Mouse (Mus musculus): ENCODE measurements around the gene Cpt1b. TPM values are rescaled to one million over a fixed set of nuclear protein-coding genes. Genes with fewer than 3 reads are reported as not detected.

The Cpt1b gene
- total RNA-seq (2023), result 2.4 and 4.4 TPM in 2 replicates

DNA sequence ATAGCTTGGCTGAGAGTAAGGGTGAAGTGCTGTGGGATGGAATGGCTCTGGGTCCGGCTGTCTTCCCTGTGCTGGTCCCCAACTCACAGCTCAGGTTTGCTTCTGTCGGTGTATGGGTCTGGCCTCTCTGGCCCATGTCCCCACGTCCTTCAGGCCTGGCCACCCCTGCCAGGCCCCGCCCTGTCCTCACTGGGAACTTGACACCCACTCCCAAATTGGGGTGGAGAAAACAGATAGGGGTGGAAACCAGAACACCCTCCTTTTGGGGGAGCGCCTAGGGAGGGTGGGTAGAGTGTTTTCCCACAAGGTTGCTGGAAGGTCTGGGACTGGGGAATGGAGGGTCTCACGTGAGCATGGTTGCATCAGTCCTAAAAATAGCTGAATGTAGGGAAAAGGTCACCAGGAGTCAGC is at the start of gene Cpt1b:
Gene Cpt1b, minus strand, starts transcription at position 153 of the 411 bp plus-strand sequence.

DNA sequence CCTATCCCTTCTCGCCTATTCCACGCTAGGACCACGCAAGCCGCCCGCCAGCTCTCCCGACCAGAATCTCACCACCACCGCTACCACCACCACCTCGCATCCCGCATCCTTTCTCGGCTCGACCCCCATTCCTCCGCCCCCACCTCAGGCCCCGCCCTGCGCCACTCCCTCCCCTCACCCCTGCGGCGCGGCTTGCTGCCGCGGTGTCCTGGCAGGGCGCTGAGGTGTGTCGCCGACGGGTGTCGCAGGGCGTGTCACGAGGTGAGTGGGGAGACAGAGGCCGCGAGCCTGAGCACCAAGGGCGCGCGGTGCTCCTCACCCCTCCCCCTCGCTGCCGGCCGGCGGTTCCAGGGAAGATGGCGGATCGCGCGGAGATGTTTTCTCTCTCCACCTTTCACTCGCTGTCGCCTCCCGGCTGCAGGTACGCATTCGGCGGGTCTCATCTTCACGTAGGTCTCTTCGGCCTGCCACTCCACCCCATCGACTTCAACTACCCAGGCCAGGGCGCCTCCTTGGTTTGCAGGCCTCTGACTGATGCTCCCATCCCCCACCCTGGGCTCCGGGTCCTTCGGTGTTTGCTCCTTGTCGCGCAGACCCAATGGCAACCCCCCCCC is 28.3 kb upstream of the Cpt1b start, which contains the start of gene Mapk8ip2:
Gene Mapk8ip2, plus strand, starts transcription at position 49 of the 614 bp plus-strand sequence.

DNA sequence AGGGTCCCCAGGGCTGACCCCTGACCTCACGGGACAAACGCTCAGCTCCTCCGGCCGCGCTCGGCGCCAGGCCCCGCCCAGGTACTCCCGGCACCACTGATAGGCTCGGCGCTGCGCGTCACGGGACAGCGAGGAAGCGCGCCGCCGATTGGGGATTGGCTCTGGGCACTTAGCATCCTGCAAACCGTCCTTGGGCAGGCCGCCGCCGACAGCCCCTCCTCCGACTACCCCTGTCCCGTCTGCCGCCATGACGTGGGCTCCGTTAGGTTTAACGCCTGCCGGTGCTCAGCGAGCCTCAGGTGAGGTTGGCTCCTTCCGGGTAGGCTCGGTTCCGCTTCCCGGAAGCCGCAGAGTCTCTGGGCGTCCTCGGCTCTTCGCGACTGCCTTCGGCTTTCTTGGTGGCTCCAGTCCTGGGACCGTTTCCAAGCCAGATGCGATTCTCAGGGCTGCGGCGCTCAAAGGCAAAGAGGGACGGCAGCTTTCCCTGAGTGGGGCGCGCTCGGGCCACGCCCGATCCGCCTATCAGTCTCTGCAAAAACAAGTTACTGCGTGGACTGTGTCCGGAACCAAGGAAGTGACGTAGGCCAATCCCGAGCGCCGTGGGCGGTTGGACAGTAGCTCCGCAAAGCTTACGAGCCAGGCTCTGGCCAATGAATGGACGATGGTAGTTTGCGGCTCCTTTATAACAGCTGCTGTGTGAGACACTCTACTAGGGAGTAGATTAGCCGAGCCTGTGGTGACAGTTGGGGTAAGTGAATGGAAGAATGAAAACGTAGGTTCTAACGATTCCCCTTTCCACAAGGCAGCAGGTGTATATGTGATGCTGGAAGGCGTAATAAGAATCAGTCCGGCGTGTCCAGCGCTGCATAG is 3.9 kb upstream of the Cpt1b start, which contains the start of the genes C730034F03Rik, Gm44502 and Chkb:
Gene C730034F03Rik, plus strand, starts transcription at position 238 of the 870 bp plus-strand sequence.
Gene Gm44502, minus strand, starts transcription at position 345 of the 870 bp plus-strand sequence.
Gene Chkb, minus strand, starts transcription at position 557 of the 870 bp plus-strand sequence.

DNA sequence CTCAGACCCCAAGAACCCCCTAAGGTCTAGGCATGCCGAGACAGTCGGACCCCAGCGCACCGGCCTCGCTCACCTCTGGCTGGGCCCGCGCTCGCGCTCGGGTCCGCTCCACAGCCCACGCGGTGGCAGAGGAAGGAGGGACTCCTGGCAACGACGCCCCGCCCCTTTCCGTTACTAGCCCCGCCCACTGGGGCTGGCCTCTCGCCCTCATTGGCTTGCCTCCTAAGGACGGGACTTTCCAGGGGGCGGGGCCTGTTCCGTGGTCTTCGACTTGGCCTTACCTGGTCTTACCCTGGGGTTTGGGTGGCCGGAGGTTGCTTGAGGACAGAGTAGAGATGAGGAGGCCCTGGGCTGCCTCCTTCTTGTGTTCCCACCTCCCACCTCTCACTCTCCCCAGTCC is 15.5 kb downstream of the Cpt1b start, which contains the start of gene Syce3:
Gene Syce3, minus strand, starts transcription at position 386 of the 400 bp plus-strand sequence.

DNA sequence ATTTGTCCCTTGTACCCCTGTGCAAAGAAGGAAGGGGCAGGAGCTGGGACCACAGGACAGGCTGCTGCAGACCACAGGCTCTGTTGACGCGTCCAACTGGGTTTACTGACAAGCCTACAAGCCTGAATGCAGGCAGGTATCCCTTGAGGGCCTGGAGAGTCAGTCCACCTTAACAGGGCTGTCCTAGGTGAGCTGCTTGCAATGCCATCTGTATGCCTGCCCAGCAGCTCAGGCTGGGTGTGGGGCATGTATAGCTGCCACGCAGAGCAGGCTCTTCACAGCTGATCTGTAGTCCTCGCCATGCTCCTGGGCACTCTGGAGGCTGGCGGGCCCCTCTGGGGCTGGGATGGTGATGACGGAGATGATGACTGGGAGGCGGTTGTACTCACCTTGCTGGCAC is 41.0 kb downstream of the Cpt1b start, which contains the start of gene Klhdc7b:
Gene Klhdc7b, plus strand, starts transcription at position 301 of the 400 bp plus-strand sequence.

DNA sequence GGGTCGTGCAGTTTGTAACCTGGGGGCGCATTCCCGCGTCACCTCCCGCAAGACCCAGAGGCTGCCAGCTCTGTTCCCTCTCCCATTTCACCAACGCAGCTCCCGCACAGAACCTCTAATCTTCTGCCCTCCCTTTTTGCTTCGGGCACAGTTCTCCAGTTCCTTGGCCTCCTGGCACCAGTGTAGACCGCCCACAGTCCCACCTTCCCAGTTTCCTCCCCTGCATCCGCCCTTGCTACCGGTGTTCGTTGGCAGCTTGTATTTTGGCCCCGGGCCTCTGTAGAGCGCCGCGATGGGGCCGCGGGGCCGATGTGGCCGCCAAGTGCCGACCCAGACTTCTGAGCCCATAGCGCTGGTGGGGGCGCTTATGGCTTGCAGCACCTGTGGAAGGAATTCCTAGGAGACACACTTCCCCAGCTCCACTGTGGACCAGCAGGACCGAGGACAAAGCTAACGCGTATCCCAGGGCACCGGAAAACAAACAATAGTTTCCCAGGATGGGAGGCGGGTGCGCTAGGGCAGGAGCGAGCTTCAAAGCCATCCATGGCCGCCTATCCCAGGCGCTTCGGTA is 46.7 kb downstream of the Cpt1b start, which contains the start of gene Odf3b:
Gene Odf3b, minus strand, starts transcription at position 452 of the 571 bp plus-strand sequence.

DNA sequence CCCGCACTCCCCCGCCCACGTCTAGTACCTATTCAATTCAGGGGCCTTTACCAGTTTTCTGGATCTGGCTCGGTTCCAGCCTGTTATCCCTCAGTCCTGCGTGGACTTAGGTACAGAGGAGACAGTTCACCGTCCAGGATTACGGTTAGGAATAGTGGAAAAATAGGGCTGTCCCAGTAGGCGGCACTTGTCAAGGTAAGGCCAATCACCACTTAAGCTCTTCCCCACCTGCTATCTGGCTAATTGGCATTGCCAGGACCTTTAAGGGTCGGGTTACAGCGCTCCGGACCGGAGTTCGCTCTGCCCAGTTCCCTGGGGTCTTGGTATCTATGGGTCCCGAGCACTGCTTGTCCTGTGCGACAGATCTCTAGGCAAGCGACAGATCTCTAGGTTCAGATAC is 48.7 kb downstream of the Cpt1b start, which contains the start of gene Tymp:
Gene Tymp, minus strand, starts transcription at position 83 of the 400 bp plus-strand sequence.

DNA sequence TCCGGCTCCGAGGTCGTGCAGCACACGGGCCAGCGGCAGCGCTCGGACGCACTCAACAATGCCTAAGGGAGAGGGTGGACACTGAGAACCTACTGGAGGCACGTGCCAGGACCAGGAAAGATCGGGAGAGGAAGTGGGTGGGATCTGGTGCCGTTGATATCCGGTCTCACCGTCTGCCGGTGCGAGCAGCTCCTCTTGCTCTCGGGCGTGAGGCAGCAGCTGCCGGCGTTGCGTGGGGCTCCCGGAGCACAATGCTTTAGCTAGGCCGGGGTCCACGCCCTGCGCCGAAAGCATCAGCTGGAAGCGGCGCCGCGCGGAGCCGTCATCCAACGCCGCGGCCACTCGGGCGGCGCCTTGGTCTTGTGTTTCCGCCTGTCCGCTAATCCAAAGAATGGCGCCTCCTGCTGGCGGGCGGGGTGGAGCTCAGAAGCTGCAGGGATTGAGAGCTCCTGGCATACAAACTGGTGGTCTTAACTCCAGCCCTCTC is 51.9 kb downstream of the Cpt1b start, which contains the start of gene Sco2:
Gene Sco2, minus strand, starts transcription at position 85 of the 487 bp plus-strand sequence.

Other genes starting within 250 kb of the Cpt1b start
- gene Plxnb2, start 245.1 kb downstream of the Cpt1b start, total RNA-seq (2023), result 47.8 and 51.8 TPM in 2 replicates
- 1.6 and 2.4 TPM in 2 replicates for gene Dennd6b, start 229.4 kb downstream of the Cpt1b start, total RNA-seq (2023)
- 23.7 and 23.8 TPM in 2 replicates for gene Ppp6r2, start 214.3 kb downstream of the Cpt1b start, total RNA-seq (2023)
- gene Sbf1, start 110.6 kb downstream of the Cpt1b start, total RNA-seq (2023), result 106 and 168 TPM in 2 replicates
- gene Adm2, start 103.1 kb downstream of the Cpt1b start, total RNA-seq (2023), result not detected in 2 replicates
- gene Miox, start 91.5 kb downstream of the Cpt1b start, total RNA-seq (2023), result not detected in 2 replicates
- gene Lmf2, start 70.2 kb downstream of the Cpt1b start, total RNA-seq (2023), result 25.7 and 31.6 TPM in 2 replicates
- gene Ncaph2, start 70.1 kb downstream of the Cpt1b start, total RNA-seq (2023), result 72.6 and 116 TPM in 2 replicates
- 5.7 TPM in 2 replicates for gene Sco2, start 52.0 kb downstream of the Cpt1b start, total RNA-seq (2023)
- gene Tymp, start 48.8 kb downstream of the Cpt1b start, total RNA-seq (2023), result 0.25 TPM in 1 of 2 replicates, not detected in the other
- not detected in 2 replicates for gene Odf3b, start 46.6 kb downstream of the Cpt1b start, total RNA-seq (2023)
- gene Klhdc7b, start 40.9 kb downstream of the Cpt1b start, total RNA-seq (2023), result not detected in 2 replicates
- gene Syce3, start 15.4 kb downstream of the Cpt1b start, total RNA-seq (2023), result not detected in 2 replicates
- 3.8 and 5.0 TPM in 2 replicates for gene C730034F03Rik, start 3.7 kb upstream of the Cpt1b start, total RNA-seq (2023)
- gene Gm44502, start 3.8 kb upstream of the Cpt1b start, total RNA-seq (2023), result 0.51 and 1.1 TPM in 2 replicates
- gene Chkb, start 4.0 kb upstream of the Cpt1b start, total RNA-seq (2023), result 154 and 204 TPM in 2 replicates
- gene Mapk8ip2, start 28.1 kb upstream of the Cpt1b start, total RNA-seq (2023), result not detected in 2 replicates
- gene Arsa, start 51.6 kb upstream of the Cpt1b start, total RNA-seq (2023), result 10.9 and 11.9 TPM in 2 replicates
- gene Shank3, start 73.8 kb upstream of the Cpt1b start, total RNA-seq (2023), result 0.23 and 0.69 TPM in 2 replicates
- not detected in 2 replicates for gene Acr, start 142.5 kb upstream of the Cpt1b start, total RNA-seq (2023)
- gene Rabl2, start 166.1 kb upstream of the Cpt1b start, total RNA-seq (2023), result 1.2 and 1.3 TPM in 2 replicates